Mouse (Mus musculus) hindbrain, embryonic 11.5 days (tissue): Measurements from ENCODE around the gene Trim11. TPM values are rescaled to one million over a fixed set of nuclear protein-coding genes. Genes with fewer than 3 reads are reported as not detected.
A peak's percentile ranks its signal among the peaks of the same experiment; 100 is the strongest.

ENCODE experiments used
- ATAC-seq: fragments of 200-750 bp; cut with Nextera tagmentation; 2 replicates; pipeline ENCODE4 v1.8.0; 2017; ENCODE audit warnings: mild to moderate bottlenecking, moderate TSS enrichment, moderate library complexity; ENCODE audit not compliant: low FRiP score
- DNase-seq: peaks from one replicate; pipeline ENCODE4 v3.0.0-alpha.2; 2015; ENCODE audit warnings: low spot score
- H3K27ac ChIP-seq: fragments of 300-500 bp; sonication (generic); 2 replicates; pipeline ENCODE4 v1.5.1; 2014; ENCODE audit warnings: mild to moderate bottlenecking, low read depth, low read length
- H3K27me3 ChIP-seq: fragments of 300-500 bp; sonication (generic); 2 replicates; pipeline ENCODE4 v1.6.1; 2014; ENCODE audit warnings: mild to moderate bottlenecking, low read length, moderate library complexity, mixed read lengths; ENCODE audit not compliant: control insufficient read depth, insufficient read depth
- H3K36me3 ChIP-seq: fragments of 300-500 bp; sonication (generic); 2 replicates; pipeline ENCODE4 v1.6.1; 2014; ENCODE audit warnings: mild to moderate bottlenecking, low read length, moderate library complexity, mixed read lengths; ENCODE audit not compliant: control insufficient read depth, insufficient read depth
- H3K4me1 ChIP-seq: fragments of 300-500 bp; sonication (generic); replicated peaks from 2 replicates; pipeline ENCODE4 v1.6.1; 2014; ENCODE audit warnings: low read length, mixed read lengths; ENCODE audit not compliant: control insufficient read depth, insufficient read depth
- H3K4me2 ChIP-seq: fragments of 300-500 bp; sonication (generic); replicated peaks from 2 replicates; pipeline ENCODE4 v1.6.1; 2014; ENCODE audit warnings: mild to moderate bottlenecking, low read depth, low read length
- H3K4me3 ChIP-seq: fragments of 300-500 bp; sonication (generic); 2 replicates; pipeline ENCODE4 v1.5.1; 2014; ENCODE audit warnings: low read depth, low read length
- H3K9ac ChIP-seq: fragments of 300-500 bp; sonication (generic); 2 replicates; pipeline ENCODE4 v1.6.1; 2014; ENCODE audit warnings: low read depth, low read length
- H3K9me3 ChIP-seq: fragments of 300-500 bp; sonication (generic); 2 replicates; pipeline ENCODE4 v1.6.1; 2016; ENCODE audit warnings: low read length; ENCODE audit not compliant: control insufficient read depth
- WGBS: fragments of 180-500 bp; shearing (Covaris S2); extraction: QIAGEN DNeasy Blood & Tissue Kit; methylation state at CpG from one replicate; pipeline ENCODE4 v1.1.7; 2014; 5-methylcytosine and 5-hydroxymethylcytosine counted together
- polyA plus RNA-seq: library from polyadenylated mRNA; unstranded; fragments of >200 nt; fragmentation: Nextera tagmentation; extraction: Ambion mirVana; gene quantifications from 2 replicates; pipeline ENCODE4 v1.2.1, GENCODE M21; 2014

The Trim11 gene
- polyA plus RNA-seq, 1 experiment from 2014 or later = 18.2 TPM

DNA sequence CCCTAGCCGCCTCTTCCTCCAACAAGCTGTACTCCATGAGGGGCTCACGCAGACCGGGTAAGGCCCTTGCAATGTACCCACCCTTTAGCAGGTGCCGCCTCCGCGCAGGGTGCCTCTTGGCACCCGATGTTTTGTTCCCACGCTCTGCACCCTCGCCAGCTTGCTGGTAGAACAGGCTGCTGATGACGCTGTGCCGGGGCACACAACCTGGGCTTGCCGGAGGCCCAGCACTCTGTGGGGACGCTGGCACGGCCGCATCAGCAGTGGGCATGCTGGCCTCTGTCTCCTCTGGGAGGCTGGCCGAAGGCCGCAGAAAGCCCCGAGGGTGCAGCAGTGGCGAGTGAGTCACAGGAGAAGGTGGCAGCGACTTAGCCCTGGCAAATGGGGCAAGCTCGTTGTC, 22.7 kb downstream of the Trim11 start:
- Histone ChIP-seq H3K9ac (no peak overlapping the region), H3K4me3 (no peak overlapping the region), H3K36me3 (no peaks in the 10 kb centered on the region), H3K4me1 (no peaks in the 10 kb centered on the region), H3K4me2 (no peak overlapping the region), H3K27me3 (no peaks in the 10 kb centered on the region), H3K27ac (no peak overlapping the region), H3K9me3 (no peaks in the 10 kb centered on the region)
- DNase-seq (no peak), ATAC-seq (no peak)
- WGBS = 92% methylated on average over 21 of the region's 21 CpGs

DNA sequence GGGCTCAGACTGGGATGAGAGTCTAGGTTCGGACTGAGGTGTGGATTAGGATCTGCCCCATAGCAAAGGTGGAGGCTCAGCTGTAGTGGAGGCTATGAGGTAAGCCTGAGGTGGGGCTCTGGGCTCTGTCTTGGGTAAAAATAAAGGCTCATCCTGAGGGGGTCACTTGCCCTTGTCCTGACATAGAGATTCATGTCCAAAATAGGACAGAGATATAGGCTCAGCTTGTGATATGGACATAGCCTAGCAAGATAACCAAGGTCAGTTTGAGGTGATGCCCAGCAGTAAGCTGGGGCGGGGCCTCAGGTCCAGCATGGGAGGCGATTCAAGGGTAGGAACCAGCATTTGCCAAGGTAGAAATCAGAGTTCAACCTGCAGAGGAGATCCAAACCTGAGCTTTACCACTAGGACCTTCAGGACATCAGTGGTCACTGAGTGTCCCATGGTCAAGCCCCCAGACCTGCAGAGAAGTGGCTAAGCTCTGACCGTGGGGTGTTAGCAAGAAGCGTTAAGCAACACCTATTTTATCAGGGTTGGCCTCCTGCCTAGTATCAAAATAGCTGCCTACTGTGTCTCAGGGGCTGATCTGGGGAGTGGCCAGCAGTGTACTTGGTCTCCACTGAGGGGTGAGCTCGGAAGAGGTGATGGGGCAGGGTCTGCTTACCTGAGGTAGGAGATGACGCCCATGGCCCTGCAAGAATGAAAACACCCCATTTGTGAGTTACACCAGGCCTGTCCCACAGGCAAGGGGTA, 24.6 kb downstream of the Trim11 start:
- no peak overlapping the region for H3K4me3 ChIP-seq
- no peaks in the 10 kb centered on the region for H3K9me3 ChIP-seq
- H3K4me1 ChIP-seq = no peaks in the 10 kb centered on the region
- WGBS = 79% methylated on average over 7 of the region's 7 CpGs
- DNase-seq = no peak
- no peak overlapping the region for H3K9ac ChIP-seq
- no peaks in the 10 kb centered on the region for H3K36me3 ChIP-seq
- H3K4me2 ChIP-seq = no peak overlapping the region
- H3K27ac ChIP-seq = no peak overlapping the region
- ATAC-seq = no peak
- no peaks in the 10 kb centered on the region for H3K27me3 ChIP-seq

DNA sequence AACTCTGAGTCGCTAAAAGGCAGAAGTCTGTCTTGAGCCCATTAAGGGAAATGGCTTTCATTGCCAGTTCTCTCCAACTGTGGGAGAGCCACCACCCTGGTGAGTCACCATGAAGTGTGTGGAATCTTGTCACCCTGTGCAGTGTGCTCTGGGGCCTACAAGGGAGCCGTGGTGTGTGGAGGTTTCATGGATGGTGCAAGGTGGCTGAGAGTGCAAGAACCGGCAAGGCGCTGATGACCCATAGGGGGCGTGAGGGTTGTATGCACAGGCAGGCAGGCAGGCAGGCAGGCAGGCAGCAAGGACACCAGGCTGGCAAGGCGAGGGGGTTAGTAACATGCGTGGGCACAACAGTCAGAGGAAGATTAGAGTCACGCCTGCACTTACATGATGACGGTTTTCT, 37.2 kb downstream of the Trim11 start:
- H3K27ac ChIP-seq = no peak overlapping the region
- H3K36me3 ChIP-seq = no peaks in the 10 kb centered on the region
- H3K9ac ChIP-seq = no peak overlapping the region
- no peak overlapping the region for H3K4me3 ChIP-seq
- no peak overlapping the region for H3K4me2 ChIP-seq
- no peaks in the 10 kb centered on the region for H3K4me1 ChIP-seq
- no peaks in the 10 kb centered on the region for H3K9me3 ChIP-seq
- 40% methylated on average over 9 of the region's 9 CpGs for WGBS
- DNase-seq (peak; percentile 46), ATAC-seq (no peak)
- H3K27me3 ChIP-seq = no peaks in the 10 kb centered on the region

DNA sequence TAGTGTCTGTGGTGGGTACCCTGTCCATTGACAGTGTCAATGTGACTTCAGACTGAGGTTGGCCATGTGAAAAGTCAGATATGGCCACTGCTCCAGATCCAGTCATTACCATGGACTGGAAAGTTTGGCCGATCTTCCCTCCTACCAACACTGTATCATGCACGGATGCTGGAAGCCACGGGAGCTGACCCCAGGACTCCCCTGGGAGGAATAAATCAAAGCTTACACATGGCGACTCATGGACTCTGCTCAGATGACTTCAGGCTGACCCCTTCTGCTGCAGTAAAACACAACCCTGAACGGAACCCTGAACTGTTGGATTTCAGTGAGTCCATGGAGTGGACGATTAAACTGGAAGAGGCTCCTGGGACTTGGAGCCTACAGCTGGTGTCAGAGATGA, 48.5 kb downstream of the Trim11 start:
- WGBS = 68% methylated on average over 6 of the region's 6 CpGs

DNA sequence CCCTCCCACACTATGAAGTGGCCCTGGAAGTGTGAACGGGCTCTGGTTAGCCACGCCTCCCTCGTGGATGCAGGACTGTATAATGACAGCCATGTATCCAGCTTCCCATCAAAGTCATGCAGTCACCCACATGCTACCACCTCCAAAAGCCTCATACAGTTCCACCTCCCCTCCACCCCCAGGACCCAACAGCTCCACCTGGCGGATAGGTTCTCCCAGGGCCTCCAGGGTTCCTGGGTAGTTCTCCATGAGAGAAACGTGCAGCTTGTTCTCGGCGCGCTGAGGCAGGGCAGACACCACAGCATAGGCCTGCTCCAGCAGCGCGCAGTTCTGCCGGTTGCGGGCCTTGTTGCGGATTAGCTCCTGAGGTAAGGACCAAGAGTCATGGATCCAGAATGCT, 51.1 kb downstream of the Trim11 start:
- no peak overlapping the region for H3K4me2 ChIP-seq
- WGBS = 88% methylated on average over 13 of the region's 13 CpGs
- no peak overlapping the region for H3K4me3 ChIP-seq
- ATAC-seq (no peak), DNase-seq (no peak)
- H3K36me3 ChIP-seq = no peaks in the 10 kb centered on the region
- H3K27ac ChIP-seq = no peak overlapping the region
- H3K4me1 ChIP-seq = no peaks in the 10 kb centered on the region
- no peaks in the 10 kb centered on the region for H3K9me3 ChIP-seq
- no peaks in the 10 kb centered on the region for H3K27me3 ChIP-seq
- no peak overlapping the region for H3K9ac ChIP-seq

More for the DNA sequence above, 48.5 kb downstream of the Trim11 start:
- Histone ChIP-seq H3K27me3 (no peaks in the 10 kb centered on the region), H3K4me3 (no peak overlapping the region), H3K9me3 (no peaks in the 10 kb centered on the region), H3K4me2 (no peak overlapping the region), H3K4me1 (no peaks in the 10 kb centered on the region), H3K36me3 (no peaks in the 10 kb centered on the region), H3K27ac (no peak overlapping the region), H3K9ac (no peak overlapping the region)
- ATAC-seq = no peak
- DNase-seq = no peak

Other genes starting within 250 kb of the Trim11 start
- gene Olfr317, start 238.9 kb upstream of the Trim11 start, polyA plus RNA-seq = not detected in 2 replicates
- not detected in 2 replicates for gene Olfr316, start 225.4 kb upstream of the Trim11 start, polyA plus RNA-seq
- gene Olfr315, start 204.9 kb upstream of the Trim11 start, polyA plus RNA-seq = not detected in 2 replicates
- not detected in 2 replicates for gene Olfr314, start 195.1 kb upstream of the Trim11 start, polyA plus RNA-seq
- gene Fam183b, start 176.1 kb upstream of the Trim11 start, polyA plus RNA-seq = 8.2 and 10.1 TPM in 2 replicates
- not detected in 2 replicates for gene Olfr313, start 163.1 kb upstream of the Trim11 start, polyA plus RNA-seq
- gene Olfr312, start 148.9 kb upstream of the Trim11 start, polyA plus RNA-seq = 0.05 TPM in 1 of 2 replicates, not detected in the other
- gene Olfr311, start 138.8 kb upstream of the Trim11 start, polyA plus RNA-seq = not detected in 2 replicates
- 16.1 and 16.6 TPM in 2 replicates for gene Gm12258, start 130.9 kb upstream of the Trim11 start, polyA plus RNA-seq
- 11.4 and 11.9 TPM in 2 replicates for gene 2810021J22Rik, start 110.9 kb upstream of the Trim11 start, polyA plus RNA-seq
- 6.5 and 7.5 TPM in 2 replicates for gene Zfp39, start 73.9 kb upstream of the Trim11 start, polyA plus RNA-seq
- gene Btnl10, start 60.2 kb upstream of the Trim11 start, polyA plus RNA-seq = not detected in 2 replicates
- gene Rnf187, start 39.2 kb upstream of the Trim11 start, polyA plus RNA-seq = 395 and 419 TPM in 2 replicates
- 108 and 114 TPM in 2 replicates for gene Hist3h2ba, start 29.2 kb upstream of the Trim11 start, polyA plus RNA-seq
- 71.2 and 75.2 TPM in 2 replicates for gene Hist3h2a, start 23.4 kb upstream of the Trim11 start, polyA plus RNA-seq
- gene Trim17, start 23.4 kb upstream of the Trim11 start, polyA plus RNA-seq = 0.36 and 0.73 TPM in 2 replicates
- gene Obscn, start 158.3 kb downstream of the Trim11 start, polyA plus RNA-seq = 0.10 and 0.19 TPM in 2 replicates
- gene Iba57, start 185.6 kb downstream of the Trim11 start, polyA plus RNA-seq = 2.0 and 2.6 TPM in 2 replicates
- gene Gjc2, start 205.1 kb downstream of the Trim11 start, polyA plus RNA-seq = not detected in 2 replicates
- 105 and 107 TPM in 2 replicates for gene Guk1, start 214.1 kb downstream of the Trim11 start, polyA plus RNA-seq
- gene Mrpl55, start 224.4 kb downstream of the Trim11 start, polyA plus RNA-seq = 87.4 and 96.7 TPM in 2 replicates
- gene 2310033P09Rik, start 230.2 kb downstream of the Trim11 start, polyA plus RNA-seq = 33.4 and 40.9 TPM in 2 replicates